Mouse (Mus musculus) cerebellum, adult 2 months (tissue): ENCODE measurements around the gene Fam32a. TPM values are rescaled to one million over a fixed set of nuclear protein-coding genes. Genes with fewer than 3 reads are reported as not detected.

Source experiments
- DNase-seq, 2 experiments: peaks; one replicate each; pipeline ENCODE4 v3.0.0; 2021
- H3K27ac ChIP-seq: fragments of 200-500 bp; 2 replicates; pipeline ENCODE4 v1.5.1; 2012; ENCODE audit warnings: low read length, control low read depth, inconsistent platforms; ENCODE audit not compliant: insufficient read depth
- H3K27me3 ChIP-seq: fragments of 200-500 bp; 2 replicates; pipeline ENCODE4 v1.6.1; 2012; ENCODE audit warnings: inconsistent platforms, mild to moderate bottlenecking, low read length, moderate library complexity; ENCODE audit not compliant: control insufficient read depth, insufficient read depth
- H3K4me1 ChIP-seq: fragments of 200-500 bp; 2 replicates; pipeline ENCODE4 v1.6.1; 2011; ENCODE audit warnings: low read length; ENCODE audit not compliant: control insufficient read depth, insufficient read depth
- H3K4me3 ChIP-seq: fragments of 200-500 bp; replicated peaks from 2 replicates; pipeline ENCODE3; 2011; ENCODE audit warnings: mild to moderate bottlenecking, low read depth, low read length, control low read depth; ENCODE audit not compliant: insufficient read depth
- CTCF ChIP-seq: fragments of 200-500 bp; IDR thresholded peaks from 2 replicates; pipeline ENCODE4 v1.5.1; 2011; ENCODE audit warnings: low read depth, mild to moderate bottlenecking, control low read depth, low read length, moderate library complexity, borderline replicate concordance; ENCODE audit not compliant: insufficient read depth
- POLR2A ChIP-seq: fragments of 200-500 bp; IDR thresholded peaks from 2 replicates; pipeline ENCODE4 v1.6.1; 2011; ENCODE audit warnings: low read length, control low read depth, borderline replicate concordance; ENCODE audit not compliant: insufficient read depth
- WGBS: fragments of 180-500 bp; shearing (Covaris S2); methylation state at CpG from one replicate; pipeline ENCODE4 v1.1.7; 2018; 5-methylcytosine and 5-hydroxymethylcytosine counted together
- polyA plus RNA-seq: library from polyadenylated mRNA; depleted of rRNA; stranded (reverse); fragments of >200 nt; gene quantifications from 2 replicates; pipeline ENCODE4 v1.2.3, GENCODE M21; 2012

Gene Fam32a
- polyA plus RNA-seq, 1 experiment: 78.5 TPM

- DNase-seq: no peak
- Histone ChIP-seq H3K27me3 (no peaks in the 10 kb centered on the region), H3K4me1 (no peaks in the 10 kb centered on the region), H3K4me3 (no peak overlapping the region), H3K27ac (no peak overlapping the region)
- TF ChIP-seq POLR2A (no peak), CTCF (no peak)
- 64% methylated on average over 8 of the region's 8 CpGs for WGBS
Measured at GRCm38 (mm10) chr8:72197997-72198396, 21.5 kb upstream of the Fam32a start.

DNA sequence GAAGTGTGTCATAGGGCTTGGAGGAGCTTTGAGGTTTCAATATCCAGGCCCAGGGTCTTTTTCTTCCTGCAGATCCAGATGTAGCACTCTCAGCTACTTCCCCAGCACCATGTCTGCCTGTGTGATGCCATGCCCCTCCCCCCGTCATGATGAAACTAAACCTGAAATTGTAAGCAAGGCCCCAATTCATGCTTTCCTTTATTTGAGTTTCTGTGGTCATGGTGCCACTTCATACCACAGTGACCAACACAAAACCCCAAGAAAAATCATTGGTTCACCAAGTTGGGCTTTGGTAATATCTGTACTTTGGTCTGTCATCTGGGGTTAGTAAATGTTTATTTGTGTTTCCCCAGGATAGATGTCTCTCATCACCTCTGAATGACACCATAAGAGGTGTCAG is 10.9 kb upstream of the Fam32a start:
- H3K4me3 ChIP-seq: no peak overlapping the region
- no peak overlapping the region for H3K27ac ChIP-seq
- H3K27me3 ChIP-seq: no peaks in the 10 kb centered on the region
- TF ChIP-seq CTCF: no peak
- no peak for TF ChIP-seq POLR2A
- 80% methylated on average over 1 of the region's 1 CpGs for WGBS
- DNase-seq: no peak
- no peaks in the 10 kb centered on the region for H3K4me1 ChIP-seq

GRCm38 (mm10) chr8:72210222-72210621 is 9.3 kb upstream of the Fam32a start:
- no peak overlapping the region for H3K27ac ChIP-seq
- TF ChIP-seq CTCF: no peak
- no peak for TF ChIP-seq POLR2A
- DNase-seq: no peak
- no peaks in the 10 kb centered on the region for H3K27me3 ChIP-seq
- no peak overlapping the region for H3K4me3 ChIP-seq
- no peaks in the 10 kb centered on the region for H3K4me1 ChIP-seq
- WGBS: 71% methylated on average over 4 of the region's 4 CpGs

GRCm38 (mm10) chr8:72210710-72211109 is 8.8 kb upstream of the Fam32a start:
- Histone ChIP-seq H3K4me3 (no peak overlapping the region), H3K27ac (no peak overlapping the region), H3K27me3 (no peaks in the 10 kb centered on the region), H3K4me1 (no peaks in the 10 kb centered on the region)
- no peak for TF ChIP-seq POLR2A
- no peak for TF ChIP-seq CTCF
- no peak for DNase-seq
- 65% methylated on average over 2 of the region's 2 CpGs for WGBS

- TF ChIP-seq CTCF: no peak
- no peak for TF ChIP-seq POLR2A
- H3K27ac ChIP-seq: no peak overlapping the region
- no peak overlapping the region for H3K4me3 ChIP-seq
- DNase-seq: no peak
- WGBS: 68% methylated on average over 1 of the region's 1 CpGs
- H3K4me1 ChIP-seq: no peaks in the 10 kb centered on the region
- no peaks in the 10 kb centered on the region for H3K27me3 ChIP-seq
Measured at GRCm38 (mm10) chr8:72211846-72212245, 7.7 kb upstream of the Fam32a start.

- Histone ChIP-seq H3K4me1 (no peaks in the 10 kb centered on the region), H3K4me3 (no peak within 1 kb of the TSS), H3K27me3 (no peaks in the 10 kb centered on the region), H3K27ac (no peak within 1 kb of the TSS)
- TF ChIP-seq POLR2A (no peak), CTCF (no peak)
- 34% methylated on average over 4 of the region's 4 CpGs for WGBS
- no peak for DNase-seq
Measured at GRCm38 (mm10) chr8:72212751-72213150, 6.8 kb upstream of the Fam32a start, which contains the start of gene Cib3. Cib3 (minus strand) TSS chr8:72212837.

DNA sequence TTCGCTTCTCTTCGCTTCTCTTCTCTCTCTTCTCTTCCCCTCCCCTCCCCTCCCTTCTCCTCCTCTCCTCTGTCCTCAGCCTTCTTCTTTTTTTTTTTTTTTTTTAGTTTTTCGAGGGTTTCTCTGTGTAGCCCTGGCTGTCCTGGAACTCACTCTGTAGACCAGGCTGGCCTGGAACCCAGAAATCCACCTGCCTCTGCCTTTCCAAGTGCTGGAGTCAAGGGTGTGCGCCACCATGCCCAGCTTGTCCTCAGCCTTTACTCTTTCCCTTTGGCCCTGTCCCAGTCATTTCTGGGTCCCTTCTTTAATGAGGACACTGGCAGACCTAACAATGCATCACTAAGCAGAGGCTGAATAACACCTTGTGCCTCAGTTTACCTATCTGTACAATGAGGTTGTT is 6.0 kb upstream of the Fam32a start, which contains the start of gene Gm11034:
TSS of gene Gm11034 (minus strand) at position 101 of the 400 bp plus-strand sequence.
- DNase-seq: no peak
- Histone ChIP-seq H3K4me1 (no peaks in the 10 kb centered on the region), H3K27me3 (no peaks in the 10 kb centered on the region), H3K27ac (no peak within 1 kb of the TSS), H3K4me3 (no peak within 1 kb of the TSS)
- TF ChIP-seq POLR2A (no peak), CTCF (no peak)
- WGBS: 72% methylated on average over 4 of the region's 4 CpGs

DNA sequence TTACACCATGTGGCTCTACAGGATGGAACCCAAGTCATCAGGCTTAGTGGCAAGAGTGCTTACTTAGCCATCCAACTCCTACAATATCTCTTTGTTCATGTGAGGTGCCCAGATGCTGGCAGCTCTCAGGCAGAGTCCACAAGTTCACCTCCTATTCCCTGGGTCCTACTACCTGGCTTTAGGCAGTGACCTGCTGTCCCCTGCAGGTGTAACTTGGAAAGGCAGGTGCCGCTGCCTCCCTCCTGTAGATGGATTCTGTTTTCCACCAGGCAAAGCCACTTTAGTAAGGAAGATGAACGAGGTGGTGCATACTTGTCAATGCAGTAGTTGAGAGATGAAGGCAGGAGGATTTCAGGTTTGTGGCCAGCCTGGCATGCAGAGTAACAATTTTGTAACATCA is 4.5 kb upstream of the Fam32a start:
- H3K27me3 ChIP-seq: no peaks in the 10 kb centered on the region
- no peak overlapping the region for H3K4me3 ChIP-seq
- TF ChIP-seq CTCF (no peak), POLR2A (no peak)
- DNase-seq: no peak
- WGBS: 43% methylated on average over 2 of the region's 2 CpGs
- H3K4me1 ChIP-seq: no peaks in the 10 kb centered on the region
- H3K27ac ChIP-seq: no peak overlapping the region
